Mouse (Mus musculus) kidney, postnatal 0 days (tissue): ENCODE measurements around the gene Gm43720. TPM values are rescaled to one million over a fixed set of nuclear protein-coding genes. Genes with fewer than 3 reads are reported as not detected.

ENCODE experiments used
- ATAC-seq: fragments of 200-750 bp; cut with Nextera tagmentation; replicated peaks from 2 replicates; pipeline ENCODE4 v1.8.0; 2017; ENCODE audit warnings: low read depth, moderate number of reproducible peaks, moderate TSS enrichment, moderate library complexity; ENCODE audit not compliant: low FRiP score
- DNase-seq: peaks from one replicate; pipeline ENCODE4 v3.0.0-alpha.2; 2016; ENCODE audit warnings: low spot score
- H3K27ac ChIP-seq: fragments of 300-500 bp; sonication (generic); 2 replicates; pipeline ENCODE4 v1.5.1; 2014; ENCODE audit warnings: mild to moderate bottlenecking
- H3K27me3 ChIP-seq: fragments of 300-500 bp; sonication (generic); 2 replicates; pipeline ENCODE4 v1.6.1; 2014; ENCODE audit warnings: low read length, mixed read lengths; ENCODE audit not compliant: insufficient read depth
- H3K36me3 ChIP-seq: fragments of 300-500 bp; sonication (generic); 2 replicates; pipeline ENCODE4 v1.6.1; 2014; ENCODE audit warnings: low read length, mixed read lengths; ENCODE audit not compliant: insufficient read depth
- H3K4me1 ChIP-seq: fragments of 300-500 bp; sonication (generic); replicated peaks from 2 replicates; pipeline ENCODE4 v1.6.1; 2014; ENCODE audit warnings: antibody characterized with exemption, low read length, mixed read lengths; ENCODE audit not compliant: insufficient read depth
- H3K4me2 ChIP-seq: fragments of 300-500 bp; sonication (generic); 2 replicates; pipeline ENCODE4 v1.6.1; 2014; ENCODE audit warnings: mild to moderate bottlenecking, low read length, moderate library complexity, mixed read lengths
- H3K4me3 ChIP-seq: fragments of 300-500 bp; sonication (generic); replicated peaks from 2 replicates; pipeline ENCODE4 v1.5.1; 2014; ENCODE audit warnings: low read depth, low read length
- H3K9ac ChIP-seq: fragments of 300-500 bp; sonication (generic); 2 replicates; pipeline ENCODE4 v1.6.1; 2014; ENCODE audit warnings: low read depth, low read length
- H3K9me3 ChIP-seq: fragments of 300-500 bp; sonication (generic); replicated peaks from 2 replicates; pipeline ENCODE4 v1.6.1; 2016; ENCODE audit warnings: low read length, inconsistent platforms, mixed read lengths
- CTCF ChIP-seq: IDR thresholded peaks from 2 replicates; pipeline ENCODE4 v1.5.1; 2016; ENCODE audit warnings: antibody characterized with exemption, low read depth, mild to moderate bottlenecking, moderate library complexity
- WGBS: fragments of 180-500 bp; shearing (Covaris S2); extraction: QIAGEN DNeasy Blood & Tissue Kit; methylation state at CpG from one replicate; pipeline ENCODE4 v1.1.7; 2014; 5-methylcytosine and 5-hydroxymethylcytosine counted together
- polyA plus RNA-seq: library from polyadenylated mRNA; unstranded; fragments of >200 nt; fragmentation: Nextera tagmentation; extraction: Ambion mirVana; gene quantifications from 2 replicates; pipeline ENCODE4 v1.2.1, GENCODE M21; 2015

Gene Gm43720
- polyA plus RNA-seq, 1 experiment from 2014 or later = 0.16 TPM

DNA sequence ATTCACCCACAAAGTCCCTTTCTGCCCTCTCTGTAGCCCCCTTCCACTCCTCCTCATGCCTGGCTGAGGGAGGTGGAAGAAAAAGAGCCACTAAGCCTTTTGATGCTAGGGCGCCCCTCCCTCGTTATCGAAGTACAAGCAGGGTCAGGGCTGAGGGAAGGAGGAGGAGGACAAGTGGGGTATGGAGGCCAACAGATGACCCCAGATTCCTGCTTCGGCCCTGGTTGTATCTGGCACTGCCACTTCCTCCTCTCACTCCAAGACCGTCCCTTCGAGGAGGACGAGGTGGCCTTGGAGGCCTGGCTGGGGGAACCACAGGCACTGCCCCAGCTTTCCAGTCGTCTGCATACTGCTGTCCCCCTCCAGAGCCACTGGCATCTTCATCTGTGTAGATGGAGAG is 5.6 kb downstream of the Gm43720 start:
- no peak overlapping the region for H3K4me3 ChIP-seq
- no peak for DNase-seq

DNA sequence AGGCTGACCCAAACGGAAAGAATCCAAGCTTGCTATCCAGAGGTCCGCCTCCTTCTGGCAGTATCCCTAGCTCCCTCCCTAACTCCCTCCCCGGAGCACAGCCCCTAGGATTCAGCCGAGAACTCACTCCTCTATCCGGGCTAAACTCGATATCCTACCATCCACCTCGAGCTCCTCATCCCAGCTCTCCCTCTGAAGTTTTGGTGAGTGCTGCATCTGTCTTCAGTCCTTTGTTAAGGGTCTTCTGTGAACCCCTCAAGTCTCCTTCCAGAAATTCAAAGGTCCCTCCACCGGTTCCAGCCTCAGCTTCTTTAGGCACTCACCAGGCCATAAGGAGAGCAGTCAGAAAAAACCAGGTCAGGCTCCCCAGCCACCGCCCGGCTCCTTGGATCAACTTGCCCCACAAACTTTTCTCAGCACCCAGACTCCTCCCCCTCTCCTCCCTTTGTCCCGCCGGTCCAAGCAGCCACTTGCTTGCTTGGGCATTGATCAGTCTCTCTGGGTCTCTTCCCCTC is 7.3 kb downstream of the Gm43720 start, which contains the start of gene Gal3st4:
Gene Gal3st4 (minus strand): TSS at position 432 of the 515 bp plus-strand sequence.
- TF ChIP-seq CTCF = peak; percentile 31; the same call in 1 of the 2 replicates
- H3K4me2 ChIP-seq = peak within 1 kb of the TSS; percentile 48
- no peaks in the 10 kb centered on the region for H3K9me3 ChIP-seq
- peak within 1 kb of the TSS; percentile 31; the same call in 1 of the 2 replicates for H3K9ac ChIP-seq
- no peak within 1 kb of the TSS; the same call in none of the 2 replicates for H3K27ac ChIP-seq
- H3K27me3 ChIP-seq = no peaks in the 10 kb centered on the region
- no peak for ATAC-seq
- H3K4me3 ChIP-seq = peak within 1 kb of the TSS; percentile 7; the same call in 1 of the 2 replicates
- 2% methylated on average over 12 of the region's 12 CpGs for WGBS
- 0 out of 2 replicates have a peak, but pooled peaks cover 5% of the 10 kb centered on the region for H3K4me1 ChIP-seq
- H3K36me3 ChIP-seq = 0 out of 2 replicates have a peak, but pooled peaks cover 1% of the 10 kb centered on the region
- peak; percentile 63 for DNase-seq

More for the DNA sequence above, 5.6 kb downstream of the Gm43720 start:
- Histone ChIP-seq H3K36me3 (0 out of 2 replicates have a peak, but pooled peaks cover 6% of the 10 kb centered on the region), H3K4me2 (no peak overlapping the region), H3K9me3 (no peaks in the 10 kb centered on the region), H3K9ac (no peak overlapping the region), H3K27ac (no peak overlapping the region), H3K4me1 (peaks cover 10% of the 10 kb centered on the region; the same call in 1 of the 2 replicates), H3K27me3 (no peaks in the 10 kb centered on the region)
- ATAC-seq = no peak
- TF ChIP-seq CTCF = no peak
- 78% methylated on average over 8 of the region's 8 CpGs for WGBS

DNA sequence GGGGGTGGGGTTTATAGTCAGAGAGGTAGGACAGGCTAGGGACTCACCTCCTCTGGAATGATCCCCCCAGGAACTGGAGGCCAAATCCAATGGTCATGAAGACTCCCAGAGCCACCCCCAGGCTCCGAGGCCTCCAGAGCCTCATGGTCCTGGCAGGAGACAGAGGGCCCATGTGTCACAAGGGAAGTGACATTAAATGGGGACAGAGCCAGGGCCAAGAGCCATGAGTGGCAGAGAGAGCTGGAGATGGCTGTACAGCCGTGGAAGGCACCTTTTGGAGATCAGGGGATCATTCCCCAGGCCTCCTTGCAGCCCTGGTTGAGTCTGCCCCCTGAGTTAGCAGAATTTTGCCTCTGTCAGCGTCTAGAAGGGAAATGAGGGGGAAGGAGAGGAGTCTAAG is 8.5 kb downstream of the Gm43720 start:
- no peak for DNase-seq
- no peaks in the 10 kb centered on the region for H3K9me3 ChIP-seq
- peaks cover under 1% of the 10 kb centered on the region; the same call in 1 of the 2 replicates for H3K36me3 ChIP-seq
- no peak overlapping the region for H3K4me2 ChIP-seq
- no peak for TF ChIP-seq CTCF
- H3K27ac ChIP-seq = no peak overlapping the region
- no peaks in the 10 kb centered on the region for H3K27me3 ChIP-seq
- no peak overlapping the region for H3K9ac ChIP-seq
- no peak for ATAC-seq
- H3K4me1 ChIP-seq = 0 out of 2 replicates have a peak, but pooled peaks cover 5% of the 10 kb centered on the region
- H3K4me3 ChIP-seq = no peak overlapping the region
- WGBS = 52% methylated on average over 3 of the region's 3 CpGs

DNA sequence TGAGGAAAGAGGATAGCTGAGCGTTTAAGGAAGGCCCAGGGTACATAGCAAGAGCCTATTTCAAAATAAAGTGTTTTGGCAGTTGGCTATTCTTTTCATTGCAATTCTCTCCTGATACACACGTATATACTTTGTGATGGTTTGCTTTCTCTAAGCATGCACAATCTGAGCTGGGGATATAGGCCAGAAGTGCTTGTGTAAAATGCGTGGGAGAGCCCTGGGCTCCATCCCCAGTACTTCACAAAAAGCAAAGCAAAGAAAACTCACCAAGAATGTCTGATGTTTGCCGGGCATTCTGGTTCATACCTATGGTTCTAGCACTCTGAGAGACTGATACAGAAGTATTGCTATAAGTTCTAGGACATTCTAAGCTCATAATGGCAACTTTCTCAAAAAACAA is 10.8 kb downstream of the Gm43720 start:
- no peak for DNase-seq
- Histone ChIP-seq H3K27me3 (no peaks in the 10 kb centered on the region), H3K9ac (no peak overlapping the region), H3K4me3 (no peak overlapping the region), H3K36me3 (peaks cover 6% of the 10 kb centered on the region; the same call in 1 of the 2 replicates), H3K4me1 (no peaks in the 10 kb centered on the region), H3K4me2 (no peak overlapping the region), H3K27ac (no peak overlapping the region), H3K9me3 (no peaks in the 10 kb centered on the region)
- ATAC-seq = no peak
- 76% methylated on average over 4 of the region's 4 CpGs for whole genome bisulfite sequencing
- no peak for TF ChIP-seq CTCF

DNA sequence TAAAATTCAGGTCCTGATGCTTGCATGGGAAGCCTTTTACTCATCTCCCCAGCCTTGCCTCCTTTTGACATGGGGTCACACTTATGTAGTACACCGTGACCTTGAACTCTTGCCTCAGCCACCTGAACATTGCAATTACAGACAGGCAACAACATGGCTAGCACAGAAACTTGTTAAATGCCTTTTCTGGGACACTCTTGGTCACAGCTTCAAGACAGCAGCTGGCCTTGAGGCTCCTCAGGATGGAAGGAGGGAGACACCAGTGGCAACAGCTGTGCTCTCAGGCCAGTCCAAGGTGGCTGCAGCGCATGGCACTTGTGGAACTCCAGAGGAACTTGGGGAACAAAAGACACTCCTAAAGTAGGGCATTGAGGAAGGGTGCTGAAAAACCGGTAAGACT is 12.6 kb downstream of the Gm43720 start:
- WGBS = 92% methylated on average over 3 of the region's 3 CpGs
- Histone ChIP-seq H3K4me2 (no peak overlapping the region), H3K27me3 (no peaks in the 10 kb centered on the region), H3K4me3 (no peak overlapping the region), H3K9ac (no peak overlapping the region), H3K4me1 (peaks cover 12% of the 10 kb centered on the region), H3K9me3 (no peaks in the 10 kb centered on the region), H3K36me3 (peaks cover 6% of the 10 kb centered on the region; the same call in 1 of the 2 replicates), H3K27ac (no peak overlapping the region)
- TF ChIP-seq CTCF = no peak
- ATAC-seq (no peak), DNase-seq (no peak)

DNA sequence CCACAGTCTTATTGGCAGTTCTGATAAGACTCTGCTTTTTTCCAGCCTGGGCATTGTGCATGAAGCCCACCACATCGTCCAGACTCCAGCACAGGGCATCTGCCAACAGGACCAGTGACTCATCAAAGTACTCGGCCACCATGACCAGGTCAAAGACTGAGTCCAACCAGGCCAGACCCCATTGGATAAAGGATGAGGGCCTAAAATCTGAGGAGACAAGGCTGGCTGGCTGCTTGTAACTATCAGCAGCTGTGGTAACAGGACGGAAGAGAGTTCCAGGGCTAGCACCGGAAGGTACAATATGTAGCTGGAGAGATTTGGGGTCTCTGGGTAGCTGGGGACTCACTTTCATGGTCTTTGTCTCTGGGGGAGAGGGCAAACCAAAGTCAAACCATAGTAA is 14.0 kb downstream of the Gm43720 start:
- Histone ChIP-seq H3K36me3 (peaks cover 9% of the 10 kb centered on the region; the same call in 1 of the 2 replicates), H3K4me3 (no peak overlapping the region), H3K27ac (no peak overlapping the region), H3K4me2 (no peak overlapping the region), H3K4me1 (peaks cover 12% of the 10 kb centered on the region), H3K9ac (no peak overlapping the region), H3K27me3 (no peaks in the 10 kb centered on the region), H3K9me3 (no peaks in the 10 kb centered on the region)
- DNase-seq (no peak), ATAC-seq (no peak)
- no peak for TF ChIP-seq CTCF
- WGBS = 94% methylated on average over 4 of the region's 4 CpGs
